Mouse (Mus musculus) Muller cell, postnatal 12 days (primary cell): Measurements from ENCODE around the gene Ckap5.

Experiments used
- DNase-seq: peaks from one replicate; pipeline ENCODE4 v3.0.0-alpha.2; 2015; ENCODE audit errors: inconsistent ontology term

Gene Ckap5

DNA sequence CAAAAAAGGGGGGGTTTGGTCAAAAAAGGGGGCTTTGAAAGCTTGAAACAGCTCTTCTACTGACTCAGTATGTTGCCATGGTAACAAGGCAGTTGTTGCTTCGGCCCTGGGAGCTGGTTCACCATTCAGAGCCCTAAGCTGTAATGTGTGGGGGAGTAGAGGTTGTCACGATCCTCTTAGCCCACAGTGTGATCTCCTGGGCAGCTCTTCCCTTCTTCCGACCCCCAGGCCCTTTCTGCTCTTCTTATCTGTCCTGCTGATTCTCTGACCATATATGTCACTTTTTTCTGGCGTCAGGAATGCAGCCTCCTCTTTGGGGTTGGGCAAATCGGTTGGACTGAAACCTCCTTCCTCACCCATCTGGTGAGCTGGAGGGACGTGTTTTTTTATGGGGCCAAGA lies 126.3 kb downstream of the Ckap5 start:
- peak; percentile 37 for DNase-seq

DNA sequence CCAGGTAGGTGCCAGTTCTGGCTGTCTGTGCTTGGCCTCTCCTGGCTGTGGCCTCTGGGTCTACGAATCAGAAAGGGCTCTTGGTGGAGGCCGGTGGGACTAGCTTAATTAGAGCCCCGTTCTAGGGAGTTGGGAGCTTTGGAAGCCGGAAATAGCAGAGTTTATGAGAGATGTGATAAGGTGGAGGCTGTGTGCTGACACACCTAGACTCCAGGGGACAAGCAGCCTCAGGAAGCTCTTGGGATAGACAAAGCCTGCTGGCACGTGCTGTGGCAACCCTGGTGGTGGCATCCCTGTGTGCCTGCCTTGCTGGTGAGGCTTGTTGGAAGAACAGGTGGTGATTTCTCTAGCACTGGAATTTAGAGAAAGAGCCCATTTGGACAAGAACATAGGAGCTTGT lies 128.8 kb downstream of the Ckap5 start:
- DNase-seq = no peak

DNA sequence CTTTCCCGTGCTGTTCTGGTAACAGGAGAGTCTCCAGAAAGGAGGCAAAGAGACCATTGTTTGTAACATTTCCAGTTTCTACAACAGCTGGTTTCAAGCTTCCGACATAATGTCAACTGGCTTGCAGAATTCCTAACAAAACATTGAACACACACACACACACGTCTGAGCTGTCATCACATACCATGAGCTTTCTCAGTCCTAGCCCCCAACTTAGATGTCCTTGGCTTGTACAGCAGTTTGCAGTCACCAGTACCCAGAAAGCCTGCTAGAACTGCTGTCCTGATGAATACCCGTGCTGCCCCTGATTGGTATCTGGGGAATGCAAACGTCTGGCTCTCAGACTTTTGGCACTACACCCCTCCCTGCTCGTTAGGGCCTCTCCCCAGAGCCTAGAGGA lies 129.3 kb downstream of the Ckap5 start:
- DNase-seq = peak; percentile 40

- DNase-seq = no peak
Observed at GRCm38 (mm10) chr2:91656774-91657173, 130.2 kb downstream of the Ckap5 start.

DNA sequence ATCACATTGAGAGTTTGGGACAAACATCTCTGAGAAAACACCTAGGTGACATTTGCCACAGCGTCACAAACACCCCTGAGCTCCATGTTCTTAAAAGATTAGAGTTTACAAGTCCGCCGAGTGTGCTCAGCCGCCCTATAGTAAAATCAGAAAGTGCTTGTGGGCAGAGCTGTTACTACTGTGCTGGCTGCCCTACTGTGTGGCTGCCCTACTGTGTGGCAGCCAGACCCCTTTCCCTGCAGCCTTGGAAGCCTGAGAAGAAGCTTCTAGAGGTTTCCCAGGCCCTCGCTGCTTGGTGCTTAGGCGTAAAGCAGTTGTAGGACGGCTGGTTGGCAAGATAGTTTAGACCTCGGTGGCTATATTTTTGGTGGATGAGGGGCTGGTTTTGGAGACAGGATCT lies 133.1 kb downstream of the Ckap5 start:
- no peak for DNase-seq

DNA sequence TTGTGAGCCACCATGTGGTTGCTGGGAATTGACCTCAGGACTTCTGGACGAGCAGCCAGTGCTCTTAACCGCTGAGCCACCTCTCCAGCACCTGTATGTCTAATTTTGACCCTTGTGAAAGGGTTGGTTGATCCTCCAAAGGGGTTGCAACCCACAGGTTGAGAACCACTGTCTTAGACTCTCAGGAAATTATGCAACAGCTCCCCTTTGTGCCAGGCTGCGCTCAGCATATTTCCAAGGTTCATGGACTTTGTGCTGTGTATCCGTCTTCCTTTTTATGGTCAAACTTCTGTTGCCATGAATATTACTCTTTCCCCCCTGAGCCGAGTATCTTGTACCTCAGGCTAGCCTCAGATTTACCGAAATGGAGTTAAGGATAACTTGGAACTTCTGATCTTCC lies 134.4 kb downstream of the Ckap5 start:
- DNase-seq = no peak

DNA sequence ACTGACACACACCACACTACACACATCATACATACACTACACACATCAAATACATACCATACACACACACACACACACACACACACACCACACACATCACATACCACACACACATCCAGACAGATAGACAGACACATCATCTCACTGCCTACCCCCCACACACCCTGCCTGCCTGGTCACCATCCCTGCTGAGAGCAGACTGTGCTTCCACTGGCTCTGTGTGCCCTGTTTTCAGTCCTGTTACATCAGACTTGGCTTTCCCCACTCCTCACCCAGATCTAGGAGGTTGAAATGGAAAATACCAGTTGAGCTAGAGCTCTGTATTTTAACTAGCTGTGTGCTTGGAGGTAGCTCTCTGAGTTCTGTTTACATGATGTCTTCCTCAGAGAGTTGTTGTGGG lies 138.2 kb downstream of the Ckap5 start:
- DNase-seq = no peak

DNA sequence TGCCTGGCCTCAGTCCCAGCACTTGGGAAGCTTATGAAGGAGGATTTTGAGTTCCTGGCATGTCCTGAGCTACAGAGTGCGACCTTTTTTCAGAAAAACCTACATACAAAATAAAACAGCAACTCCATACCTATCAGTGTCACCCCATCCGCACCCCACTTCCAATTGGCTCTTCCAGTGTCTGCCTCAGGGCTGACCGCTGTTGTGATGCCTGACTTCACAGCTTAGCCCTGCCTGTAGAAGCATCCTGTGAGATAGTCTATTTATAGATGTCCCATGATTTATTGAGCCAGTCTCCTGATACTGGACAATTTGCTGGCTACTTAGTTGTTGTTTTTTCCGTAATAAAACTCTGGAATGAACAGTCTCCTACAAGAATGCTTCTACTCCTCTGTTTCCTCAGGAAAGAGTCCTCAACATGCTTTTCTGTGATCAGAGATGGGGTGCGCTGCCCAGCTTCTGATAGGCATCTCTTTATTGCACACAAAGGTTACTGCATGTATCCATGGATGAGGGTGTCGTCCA lies 139.9 kb downstream of the Ckap5 start:
- DNase-seq = no peak

GRCm38 (mm10) chr2:91667747-91668146 lies 141.2 kb downstream of the Ckap5 start:
- no peak for DNase-seq

- no peak for DNase-seq
Observed at GRCm38 (mm10) chr2:91669326-91669725, 142.8 kb downstream of the Ckap5 start.

GRCm38 (mm10) chr2:91670038-91670437 lies 143.5 kb downstream of the Ckap5 start:
- DNase-seq = no peak
